Mouse (Mus musculus) erythroblast, embryonic 14.5 days (primary cell): Measurements from ENCODE around the gene Nubpl.

Experiments
- GATA1 ChIP-seq: IDR thresholded peaks from 2 replicates; pipeline ENCODE4 v1.6.1; 2012; ENCODE audit warnings: low read length, inconsistent platforms, mixed read lengths
- TAL1 ChIP-seq: IDR thresholded peaks from 3 replicates; pipeline ENCODE4 v1.6.1; 2012; ENCODE audit warnings: low read length, inconsistent platforms, mixed read lengths

GRCm38 (mm10) chr12:52138296-52138695 is 40.8 kb downstream of the Nubpl start:
- TF ChIP-seq GATA1: no peak
- TF ChIP-seq TAL1: no peak
